Mouse (Mus musculus) kidney, postnatal 0 days (tissue): ENCODE measurements at regions not wholly inside any gene's neighbourhood (a gene's known extent, or its start where the extent isn't known, plus 50 kb on each side); places are given as distances from the start of the nearest gene placed in this dataset.

Source experiments
- ATAC-seq: fragments of 200-750 bp; cut with Nextera tagmentation; replicated peaks from 2 replicates; pipeline ENCODE4 v1.8.0; 2017; ENCODE audit warnings: low read depth, moderate number of reproducible peaks, moderate TSS enrichment, moderate library complexity; ENCODE audit not compliant: low FRiP score
- DNase-seq: peaks from one replicate; pipeline ENCODE4 v3.0.0-alpha.2; 2016; ENCODE audit warnings: low spot score
- H3K27ac ChIP-seq: fragments of 300-500 bp; sonication (generic); 2 replicates; pipeline ENCODE4 v1.5.1; 2014; ENCODE audit warnings: mild to moderate bottlenecking
- H3K27me3 ChIP-seq: fragments of 300-500 bp; sonication (generic); 2 replicates; pipeline ENCODE4 v1.6.1; 2014; ENCODE audit warnings: low read length, mixed read lengths; ENCODE audit not compliant: insufficient read depth
- H3K36me3 ChIP-seq: fragments of 300-500 bp; sonication (generic); 2 replicates; pipeline ENCODE4 v1.6.1; 2014; ENCODE audit warnings: low read length, mixed read lengths; ENCODE audit not compliant: insufficient read depth
- H3K4me1 ChIP-seq: fragments of 300-500 bp; sonication (generic); replicated peaks from 2 replicates; pipeline ENCODE4 v1.6.1; 2014; ENCODE audit warnings: antibody characterized with exemption, low read length, mixed read lengths; ENCODE audit not compliant: insufficient read depth
- H3K4me2 ChIP-seq: fragments of 300-500 bp; sonication (generic); 2 replicates; pipeline ENCODE4 v1.6.1; 2014; ENCODE audit warnings: mild to moderate bottlenecking, low read length, moderate library complexity, mixed read lengths
- H3K4me3 ChIP-seq: fragments of 300-500 bp; sonication (generic); replicated peaks from 2 replicates; pipeline ENCODE4 v1.5.1; 2014; ENCODE audit warnings: low read depth, low read length
- H3K9ac ChIP-seq: fragments of 300-500 bp; sonication (generic); 2 replicates; pipeline ENCODE4 v1.6.1; 2014; ENCODE audit warnings: low read depth, low read length
- H3K9me3 ChIP-seq: fragments of 300-500 bp; sonication (generic); replicated peaks from 2 replicates; pipeline ENCODE4 v1.6.1; 2016; ENCODE audit warnings: low read length, inconsistent platforms, mixed read lengths
- CTCF ChIP-seq: IDR thresholded peaks from 2 replicates; pipeline ENCODE4 v1.5.1; 2016; ENCODE audit warnings: antibody characterized with exemption, low read depth, mild to moderate bottlenecking, moderate library complexity
- WGBS: fragments of 180-500 bp; shearing (Covaris S2); extraction: QIAGEN DNeasy Blood & Tissue Kit; methylation state at CpG from one replicate; pipeline ENCODE4 v1.1.7; 2014; 5-methylcytosine and 5-hydroxymethylcytosine counted together

- Histone ChIP-seq H3K9me3 (no peaks in the 10 kb centered on the region), H3K4me3 (no peak overlapping the region), H3K27ac (no peak overlapping the region), H3K4me1 (no peaks in the 10 kb centered on the region), H3K27me3 (no peaks in the 10 kb centered on the region; the same call in 1 of the 2 replicates), H3K9ac (no peak overlapping the region), H3K4me2 (no peak overlapping the region), H3K36me3 (no peaks in the 10 kb centered on the region)
- no peak for TF ChIP-seq CTCF
- ATAC-seq (no peak), DNase-seq (no peak)
- WGBS = 25% methylated on average over 6 of the region's 6 CpGs
These were observed 166.4 kb downstream of the Cct6b start for GRCm38 (mm10) chr11:82597757-82598156.

GRCm38 (mm10) chr11:82596801-82597200 lies 167.3 kb downstream of the Cct6b start:
- WGBS = 55% methylated on average over 3 of the region's 3 CpGs
- no peak overlapping the region for H3K9ac ChIP-seq
- ATAC-seq (no peak), DNase-seq (peak; percentile 73)
- TF ChIP-seq CTCF = no peak
- no peaks in the 10 kb centered on the region; the same call in 1 of the 2 replicates for H3K27me3 ChIP-seq
- no peak overlapping the region for H3K27ac ChIP-seq
- H3K36me3 ChIP-seq = no peaks in the 10 kb centered on the region
- H3K4me2 ChIP-seq = no peak overlapping the region
- H3K4me3 ChIP-seq = no peak overlapping the region
- H3K4me1 ChIP-seq = no peaks in the 10 kb centered on the region
- H3K9me3 ChIP-seq = no peaks in the 10 kb centered on the region

GRCm38 (mm10) chr11:82589761-82590160 lies 174.4 kb downstream of the Cct6b start:
- 81% methylated on average over 2 of the region's 2 CpGs for WGBS
- no peak for TF ChIP-seq CTCF
- no peaks in the 10 kb centered on the region for H3K27me3 ChIP-seq
- H3K4me3 ChIP-seq = no peak overlapping the region
- H3K36me3 ChIP-seq = no peaks in the 10 kb centered on the region
- DNase-seq = no peak
- H3K4me1 ChIP-seq = no peaks in the 10 kb centered on the region
- H3K9ac ChIP-seq = no peak overlapping the region
- no peak overlapping the region for H3K27ac ChIP-seq
- no peak for ATAC-seq
- no peaks in the 10 kb centered on the region for H3K9me3 ChIP-seq
- no peak overlapping the region for H3K4me2 ChIP-seq

DNA sequence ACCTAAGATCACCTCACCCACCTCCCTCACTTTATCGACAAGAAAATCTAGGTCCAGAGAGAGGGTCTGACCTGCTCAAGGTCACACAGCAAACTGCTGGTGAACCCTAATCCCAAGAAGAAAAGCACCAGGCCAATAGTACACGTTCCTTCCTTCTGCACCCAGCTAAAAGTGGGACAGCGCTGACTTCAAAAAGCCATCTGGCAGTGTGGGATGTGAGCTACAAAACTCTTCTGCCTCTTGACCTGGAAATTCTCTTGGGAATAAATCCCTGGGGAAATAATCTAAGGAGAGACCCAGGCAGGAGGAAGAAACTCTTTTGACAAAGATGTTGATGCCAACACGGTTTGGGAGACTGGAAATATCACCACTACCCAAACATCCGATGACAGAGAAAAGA lies 175.4 kb downstream of the Cct6b start:
- ATAC-seq (no peak), DNase-seq (no peak)
- H3K4me1 ChIP-seq = no peaks in the 10 kb centered on the region
- no peak overlapping the region for H3K27ac ChIP-seq
- H3K4me3 ChIP-seq = no peak overlapping the region
- H3K9me3 ChIP-seq = no peaks in the 10 kb centered on the region
- TF ChIP-seq CTCF = no peak
- WGBS = 79% methylated on average over 5 of the region's 5 CpGs
- no peaks in the 10 kb centered on the region for H3K27me3 ChIP-seq
- H3K4me2 ChIP-seq = no peak overlapping the region
- H3K9ac ChIP-seq = no peak overlapping the region
- H3K36me3 ChIP-seq = no peaks in the 10 kb centered on the region

DNA sequence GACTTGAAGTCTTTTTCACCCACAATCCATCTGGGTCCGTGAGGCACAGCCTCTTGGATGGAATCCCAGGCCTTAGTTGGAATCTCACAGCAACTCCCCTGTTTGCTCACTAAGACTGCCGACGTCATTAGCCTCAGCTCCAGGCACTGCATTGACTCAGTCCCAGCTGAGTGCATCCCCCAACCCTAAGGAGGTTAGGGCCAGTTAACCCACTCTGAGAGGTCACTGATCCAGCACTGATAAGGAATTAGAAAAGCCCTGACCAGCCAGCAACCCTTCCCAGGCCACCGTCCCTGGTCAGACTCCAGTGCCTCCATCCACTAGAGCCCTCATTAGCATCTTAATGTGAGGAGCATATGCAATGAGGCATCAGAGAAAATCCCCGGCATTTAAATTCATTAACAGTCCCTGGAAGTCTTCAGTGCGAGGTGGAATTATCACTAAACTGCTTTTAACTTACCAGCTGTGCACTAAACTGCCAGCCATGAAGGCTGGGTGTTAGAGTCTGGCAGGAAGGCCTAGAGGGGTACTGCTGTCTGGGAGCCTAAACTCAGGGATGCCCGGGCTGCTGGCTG lies 184.2 kb downstream of the Cct6b start:
- Histone ChIP-seq H3K4me1 (no peaks in the 10 kb centered on the region), H3K4me2 (no peak overlapping the region), H3K27ac (no peak overlapping the region), H3K9me3 (no peaks in the 10 kb centered on the region), H3K27me3 (0 out of 2 replicates have a peak, but pooled peaks cover 3% of the 10 kb centered on the region), H3K9ac (no peak overlapping the region), H3K4me3 (no peak overlapping the region), H3K36me3 (no peaks in the 10 kb centered on the region)
- DNase-seq = no peak
- no peak for TF ChIP-seq CTCF
- ATAC-seq = no peak
- 7% methylated on average over 7 of the region's 7 CpGs for WGBS

DNA sequence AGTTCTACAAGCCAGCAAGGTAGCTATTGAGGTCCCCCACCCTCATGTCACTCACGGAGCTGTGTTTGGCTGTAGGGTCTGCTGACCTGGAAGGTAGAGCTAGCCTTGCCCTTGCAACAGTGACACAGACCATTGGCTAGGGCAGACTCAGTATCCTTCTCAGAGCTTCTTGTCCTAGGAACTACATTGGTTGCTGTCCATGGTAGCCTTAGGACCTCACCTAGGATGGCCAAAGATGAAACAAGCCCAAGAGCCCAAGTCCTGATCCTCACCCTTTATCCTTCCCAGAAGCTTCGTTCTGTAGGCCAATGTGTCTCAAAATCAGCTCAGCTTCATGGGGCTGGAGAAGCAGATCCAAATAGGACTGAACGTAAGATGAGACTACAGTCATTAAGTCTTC lies 187.3 kb downstream of the Tmem132e start:
- no peaks in the 10 kb centered on the region for H3K9me3 ChIP-seq
- 58% methylated on average over 3 of the region's 3 CpGs for WGBS
- DNase-seq = peak; percentile 59

GRCm38 (mm10) chr11:82573126-82573525 lies 184.4 kb downstream of the Tmem132e start:
- 0 out of 2 replicates have a peak, but pooled peaks cover 3% of the 10 kb centered on the region for H3K27me3 ChIP-seq
- WGBS = 83% methylated on average over 4 of the region's 4 CpGs
- TF ChIP-seq CTCF = no peak

More for the DNA sequence above, 187.3 kb downstream of the Tmem132e start:
- Histone ChIP-seq H3K4me3 (no peak overlapping the region), H3K4me2 (no peak overlapping the region), H3K4me1 (no peaks in the 10 kb centered on the region), H3K36me3 (no peaks in the 10 kb centered on the region), H3K9ac (no peak overlapping the region), H3K27me3 (0 out of 2 replicates have a peak, but pooled peaks cover 3% of the 10 kb centered on the region), H3K27ac (no peak overlapping the region)
- ATAC-seq = no peak
- TF ChIP-seq CTCF = no peak

More at GRCm38 (mm10) chr11:82573126-82573525, 184.4 kb downstream of the Tmem132e start:
- Histone ChIP-seq H3K27ac (no peak overlapping the region), H3K36me3 (no peaks in the 10 kb centered on the region), H3K4me2 (no peak overlapping the region), H3K4me1 (0 out of 2 replicates have a peak, but pooled peaks cover 6% of the 10 kb centered on the region), H3K9me3 (no peaks in the 10 kb centered on the region), H3K9ac (no peak overlapping the region), H3K4me3 (no peak overlapping the region)
- DNase-seq (no peak), ATAC-seq (no peak)
